Mouse (Mus musculus) intestine, embryonic 14.5 days (tissue): ENCODE measurements around the gene Slc35d2. TPM values are rescaled to one million over a fixed set of nuclear protein-coding genes. Genes with fewer than 3 reads are reported as not detected.

Source experiments
- ATAC-seq: fragments of 200-750 bp; cut with Nextera tagmentation; replicated peaks from 2 replicates; pipeline ENCODE4 v1.8.0; 2017; ENCODE audit warnings: low read depth, moderate number of reproducible peaks, moderate TSS enrichment, moderate library complexity; ENCODE audit not compliant: low FRiP score, low TSS enrichment
- DNase-seq: peaks from one replicate; pipeline ENCODE4 v3.0.0-alpha.2; 2018; ENCODE audit warnings: low spot score
- H3K27ac ChIP-seq: fragments of 300-500 bp; sonication (generic); 2 replicates; pipeline ENCODE4 v1.5.1; 2014; ENCODE audit warnings: low read depth, mild to moderate bottlenecking, control low read depth
- H3K27me3 ChIP-seq: fragments of 300-500 bp; sonication (generic); replicated peaks from 2 replicates; pipeline ENCODE4 v1.6.1; 2014; ENCODE audit warnings: low read length, control low read depth; ENCODE audit not compliant: control insufficient read depth, insufficient read depth
- H3K36me3 ChIP-seq: fragments of 300-500 bp; sonication (generic); 2 replicates; pipeline ENCODE4 v1.6.1; 2014; ENCODE audit warnings: low read length, control low read depth; ENCODE audit not compliant: control insufficient read depth, insufficient read depth
- H3K4me1 ChIP-seq: fragments of 300-500 bp; sonication (generic); replicated peaks from 2 replicates; pipeline ENCODE4 v1.6.1; 2014; ENCODE audit warnings: low read length, control low read depth, mixed read lengths; ENCODE audit not compliant: control insufficient read depth, insufficient read depth
- H3K4me2 ChIP-seq: fragments of 300-500 bp; sonication (generic); 2 replicates; pipeline ENCODE4 v1.6.1; 2014; ENCODE audit warnings: low read length
- H3K4me3 ChIP-seq: fragments of 300-500 bp; sonication (generic); 2 replicates; pipeline ENCODE4 v1.5.1; 2014; ENCODE audit warnings: low read depth, low read length, control low read depth, mixed read lengths
- H3K9ac ChIP-seq: fragments of 300-500 bp; sonication (generic); 2 replicates; pipeline ENCODE4 v1.6.1; 2014; ENCODE audit warnings: mild to moderate bottlenecking, low read length
- H3K9me3 ChIP-seq: fragments of 300-500 bp; sonication (generic); 2 replicates; pipeline ENCODE4 v1.6.1; 2016; ENCODE audit warnings: low read length, control low read depth; ENCODE audit not compliant: control insufficient read depth
- WGBS: fragments of 180-500 bp; shearing (Covaris S2); extraction: QIAGEN DNeasy Blood & Tissue Kit; methylation state at CpG from one replicate; pipeline ENCODE4 v1.1.7; 2014; 5-methylcytosine and 5-hydroxymethylcytosine counted together
- polyA plus RNA-seq: library from polyadenylated mRNA; unstranded; fragments of >200 nt; fragmentation: Nextera tagmentation; extraction: Ambion mirVana; gene quantifications from 2 replicates; pipeline ENCODE4 v1.2.1, GENCODE M21; 2014

The Slc35d2 gene
- polyA plus RNA-seq, 1 experiment from 2014 or later = 3.3 TPM

DNA sequence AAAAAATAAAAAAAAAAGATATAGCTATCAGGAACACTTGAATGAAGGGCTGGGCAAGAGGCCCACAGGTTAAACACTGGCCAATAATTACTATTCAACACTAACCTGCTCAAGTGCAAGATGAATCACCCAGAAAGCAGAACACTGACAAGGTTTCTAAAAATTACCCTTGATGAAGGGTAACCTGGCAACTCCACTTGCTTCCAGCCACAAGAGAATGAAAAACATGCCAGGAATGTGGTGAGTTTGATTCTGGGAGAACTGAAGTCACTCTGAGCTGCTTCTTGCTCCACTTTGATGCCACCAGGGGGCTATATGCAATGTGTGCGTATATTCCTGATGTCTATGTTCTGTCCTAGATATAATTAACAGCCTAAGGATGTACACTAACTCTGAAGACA is 26.0 kb upstream of the Slc35d2 start:
- H3K9me3 ChIP-seq = no peaks in the 10 kb centered on the region
- WGBS = 21% methylated on average over 1 of the region's 1 CpGs
- no peak overlapping the region for H3K4me3 ChIP-seq
- DNase-seq = no peak
- no peak overlapping the region for H3K4me2 ChIP-seq
- ATAC-seq = no peak
- H3K27me3 ChIP-seq = no peaks in the 10 kb centered on the region
- peaks cover 3% of the 10 kb centered on the region; the same call in 1 of the 2 replicates for H3K4me1 ChIP-seq
- H3K9ac ChIP-seq = no peak overlapping the region
- H3K27ac ChIP-seq = no peak overlapping the region
- H3K36me3 ChIP-seq = no peaks in the 10 kb centered on the region

DNA sequence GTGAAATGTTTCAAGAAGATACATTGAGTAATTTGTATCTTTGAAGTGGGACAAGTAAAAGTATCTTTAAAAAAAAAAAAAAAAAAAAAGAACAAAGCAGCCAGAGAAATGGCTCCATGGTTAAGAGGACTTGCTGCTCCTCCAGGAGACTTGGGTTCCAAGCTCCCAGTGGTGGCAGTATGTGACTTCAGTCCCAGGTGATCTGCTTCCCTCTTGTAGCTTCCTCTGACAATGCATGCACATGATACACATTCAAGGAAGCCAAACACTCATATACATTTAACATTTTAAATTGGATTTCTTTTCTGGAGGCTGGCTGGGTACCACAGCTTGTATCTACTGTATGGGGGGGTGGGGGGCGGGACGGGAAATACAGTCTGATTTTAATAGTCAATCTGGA is 25.5 kb upstream of the Slc35d2 start:
- Histone ChIP-seq H3K4me2 (no peak overlapping the region), H3K27ac (no peak overlapping the region), H3K9me3 (no peaks in the 10 kb centered on the region), H3K9ac (no peak overlapping the region), H3K4me1 (peaks cover 3% of the 10 kb centered on the region; the same call in 1 of the 2 replicates), H3K4me3 (no peak overlapping the region), H3K27me3 (no peaks in the 10 kb centered on the region), H3K36me3 (no peaks in the 10 kb centered on the region)
- 58% methylated on average over 2 of the region's 2 CpGs for WGBS
- no peak for DNase-seq
- no peak for ATAC-seq

DNA sequence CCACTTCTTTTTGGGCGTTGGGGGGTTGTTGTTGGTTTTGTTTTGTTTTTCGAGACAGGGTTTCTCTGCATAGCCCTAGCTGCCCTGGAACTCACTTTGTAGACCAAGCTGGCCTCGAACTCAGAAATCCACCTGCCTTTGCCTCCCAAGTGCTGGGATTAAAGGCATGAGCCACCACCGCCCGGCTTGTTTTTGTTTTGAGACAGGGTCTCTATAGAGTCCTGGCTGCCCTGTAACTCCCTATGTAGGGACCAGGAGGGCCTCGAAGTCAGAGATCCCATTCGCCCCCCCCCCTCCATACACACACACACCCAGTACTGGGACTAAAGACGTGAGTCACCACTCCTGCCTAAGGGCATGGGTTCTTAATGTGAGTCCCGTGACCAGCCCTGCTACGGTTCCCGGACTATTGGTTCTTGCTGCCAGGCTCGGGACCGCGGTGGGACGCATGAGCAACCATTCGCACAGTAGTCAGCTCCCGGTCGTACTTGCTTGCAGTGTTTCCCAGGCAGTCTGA is 24.6 kb upstream of the Slc35d2 start:
- Histone ChIP-seq H3K27ac (peak overlapping the region; percentile 33; the same call in 1 of the 2 replicates), H3K36me3 (no peaks in the 10 kb centered on the region), H3K27me3 (no peaks in the 10 kb centered on the region), H3K4me3 (peak overlapping the region; percentile 91), H3K9ac (0 out of 2 replicates have a peak overlapping the region, but pooled peaks have one; percentile 20), H3K4me1 (peaks cover 3% of the 10 kb centered on the region; the same call in 1 of the 2 replicates), H3K4me2 (peak overlapping the region; percentile 79), H3K9me3 (no peaks in the 10 kb centered on the region)
- ATAC-seq (peak; percentile 58), DNase-seq (no peak)
- WGBS = under 1% methylated on average over 18 of the region's 18 CpGs

DNA sequence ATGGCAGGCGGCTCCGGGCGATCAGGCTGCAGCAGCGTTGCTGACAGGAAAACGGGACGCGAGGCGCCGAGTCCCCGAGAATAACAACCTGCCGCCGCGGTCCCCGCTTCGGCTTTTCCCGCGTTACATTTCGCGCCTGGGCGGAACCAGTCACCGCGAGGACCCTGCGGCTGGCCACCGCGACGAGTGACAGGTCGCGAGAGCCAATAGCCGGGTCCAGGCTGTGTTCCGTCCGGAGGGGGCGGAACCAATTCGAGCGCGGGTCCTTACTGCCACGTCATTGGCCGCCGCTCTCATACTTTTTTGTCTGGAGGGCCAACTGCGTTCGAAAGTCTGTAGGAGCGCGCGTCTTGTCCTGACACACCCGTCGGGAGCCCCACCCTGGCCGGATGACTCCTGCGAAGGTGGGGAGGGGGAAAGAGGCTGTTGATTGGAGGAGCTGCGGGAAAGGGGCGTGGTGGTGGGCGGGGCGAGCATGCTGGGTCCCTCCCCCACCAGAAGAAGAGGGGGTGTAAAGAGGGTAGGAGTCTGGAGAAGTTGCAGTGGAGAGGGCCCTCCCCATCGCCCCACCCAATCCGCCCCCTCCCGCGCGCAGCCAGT is 24.0 kb upstream of the Slc35d2 start, which contains the start of gene Zfp367:
TSS of gene Zfp367 (minus strand) at position 120 of the 600 bp plus-strand sequence.
- H3K9ac ChIP-seq = peak within 1 kb of the TSS; percentile 84
- 2% methylated on average over 54 of the region's 56 CpGs for WGBS
- ATAC-seq (peak; percentile 97), DNase-seq (peak; percentile 96)
- no peaks in the 10 kb centered on the region for H3K36me3 ChIP-seq
- H3K27me3 ChIP-seq = no peaks in the 10 kb centered on the region
- peaks cover 3% of the 10 kb centered on the region; the same call in 1 of the 2 replicates for H3K4me1 ChIP-seq
- peak within 1 kb of the TSS; percentile 91 for H3K4me3 ChIP-seq
- H3K4me2 ChIP-seq = peak within 1 kb of the TSS; percentile 79
- no peaks in the 10 kb centered on the region for H3K9me3 ChIP-seq
- H3K27ac ChIP-seq = peak within 1 kb of the TSS; percentile 94

DNA sequence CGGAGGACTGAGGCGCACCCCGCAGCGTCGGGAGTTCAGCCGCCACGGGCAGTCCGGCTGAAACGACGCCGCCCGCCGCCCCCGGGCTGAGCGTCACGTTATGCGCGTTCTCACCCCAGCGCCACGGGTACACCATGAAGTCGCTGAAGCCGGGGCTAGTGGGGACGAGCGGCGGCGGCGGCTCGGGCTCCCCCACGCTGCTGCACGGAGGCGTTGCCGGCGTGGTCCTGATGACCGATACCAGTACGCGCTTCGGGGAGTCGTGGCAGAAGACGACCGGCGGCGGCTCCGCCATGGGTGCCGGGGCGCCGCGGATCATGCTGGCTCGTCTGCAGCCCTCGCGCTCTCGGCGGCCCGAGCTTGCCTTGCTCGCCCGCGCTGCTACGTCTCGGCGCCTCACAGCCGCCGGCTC is 23.5 kb upstream of the Slc35d2 start:
- peak; percentile 29 for ATAC-seq
- Histone ChIP-seq H3K9me3 (no peaks in the 10 kb centered on the region), H3K4me3 (peak overlapping the region; percentile 91), H3K9ac (peak overlapping the region; percentile 84), H3K27me3 (no peaks in the 10 kb centered on the region), H3K4me1 (peaks cover 3% of the 10 kb centered on the region; the same call in 1 of the 2 replicates), H3K27ac (peak overlapping the region; percentile 94), H3K4me2 (peak overlapping the region; percentile 79), H3K36me3 (no peaks in the 10 kb centered on the region)
- WGBS = under 1% methylated on average over 57 of the region's 61 CpGs
- DNase-seq = no peak

DNA sequence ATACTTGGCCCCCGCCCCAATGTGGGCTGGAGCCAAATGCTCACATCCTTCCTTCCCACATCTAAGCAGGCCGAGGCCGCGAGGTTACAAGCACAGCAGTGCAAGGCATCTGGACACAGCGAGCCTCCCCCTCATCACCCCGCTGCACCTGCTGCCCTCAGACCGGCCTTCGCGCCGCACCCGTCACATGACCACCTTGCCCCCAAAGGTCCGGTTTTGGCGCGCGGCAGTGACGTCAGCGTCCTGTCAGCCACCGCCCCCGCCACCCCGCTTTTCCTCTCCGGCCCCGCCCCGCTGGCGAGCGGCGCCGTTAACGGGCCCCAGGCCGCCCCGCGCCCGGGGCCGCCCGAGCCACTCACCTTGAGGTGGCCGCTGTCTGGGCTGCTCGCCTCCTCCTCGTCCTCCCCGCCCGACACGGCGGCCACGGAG is 23.1 kb upstream of the Slc35d2 start:
- peak; percentile 94 for DNase-seq
- Histone ChIP-seq H3K4me2 (peak overlapping the region; percentile 79), H3K27me3 (no peaks in the 10 kb centered on the region), H3K4me3 (peak overlapping the region; percentile 91), H3K36me3 (no peaks in the 10 kb centered on the region), H3K4me1 (peaks cover 3% of the 10 kb centered on the region; the same call in 1 of the 2 replicates), H3K9me3 (no peaks in the 10 kb centered on the region), H3K27ac (peak overlapping the region; percentile 94), H3K9ac (peak overlapping the region; percentile 84)
- ATAC-seq = peak; percentile 52
- 2% methylated on average over 30 of the region's 42 CpGs for WGBS

DNA sequence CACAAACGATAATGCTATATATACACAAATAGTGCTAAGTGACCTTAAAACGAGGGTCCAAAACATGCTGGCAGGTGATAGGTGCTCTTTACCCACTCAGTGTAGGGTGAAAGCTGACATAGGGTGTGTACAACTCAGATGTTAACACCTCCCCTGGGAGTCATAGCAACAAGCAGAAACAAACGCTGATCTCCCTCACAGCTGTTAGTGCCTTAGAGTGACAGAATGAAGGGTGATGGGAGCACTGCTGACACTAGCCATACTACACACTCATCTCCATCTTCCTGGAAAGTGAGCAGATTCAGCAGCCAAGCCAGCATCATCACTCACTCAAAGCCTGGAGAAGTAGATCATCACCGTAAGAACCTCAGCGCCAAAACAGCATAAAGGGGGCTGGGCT is 21.0 kb upstream of the Slc35d2 start:
- ATAC-seq (no peak), DNase-seq (no peak)
- Histone ChIP-seq H3K27me3 (no peaks in the 10 kb centered on the region), H3K9ac (no peak overlapping the region), H3K36me3 (no peaks in the 10 kb centered on the region), H3K9me3 (no peaks in the 10 kb centered on the region), H3K27ac (no peak overlapping the region), H3K4me3 (no peak overlapping the region), H3K4me1 (peaks cover 3% of the 10 kb centered on the region; the same call in 1 of the 2 replicates), H3K4me2 (no peak overlapping the region; the same call in 1 of the 2 replicates)
- 65% methylated on average over 5 of the region's 5 CpGs for WGBS

DNA sequence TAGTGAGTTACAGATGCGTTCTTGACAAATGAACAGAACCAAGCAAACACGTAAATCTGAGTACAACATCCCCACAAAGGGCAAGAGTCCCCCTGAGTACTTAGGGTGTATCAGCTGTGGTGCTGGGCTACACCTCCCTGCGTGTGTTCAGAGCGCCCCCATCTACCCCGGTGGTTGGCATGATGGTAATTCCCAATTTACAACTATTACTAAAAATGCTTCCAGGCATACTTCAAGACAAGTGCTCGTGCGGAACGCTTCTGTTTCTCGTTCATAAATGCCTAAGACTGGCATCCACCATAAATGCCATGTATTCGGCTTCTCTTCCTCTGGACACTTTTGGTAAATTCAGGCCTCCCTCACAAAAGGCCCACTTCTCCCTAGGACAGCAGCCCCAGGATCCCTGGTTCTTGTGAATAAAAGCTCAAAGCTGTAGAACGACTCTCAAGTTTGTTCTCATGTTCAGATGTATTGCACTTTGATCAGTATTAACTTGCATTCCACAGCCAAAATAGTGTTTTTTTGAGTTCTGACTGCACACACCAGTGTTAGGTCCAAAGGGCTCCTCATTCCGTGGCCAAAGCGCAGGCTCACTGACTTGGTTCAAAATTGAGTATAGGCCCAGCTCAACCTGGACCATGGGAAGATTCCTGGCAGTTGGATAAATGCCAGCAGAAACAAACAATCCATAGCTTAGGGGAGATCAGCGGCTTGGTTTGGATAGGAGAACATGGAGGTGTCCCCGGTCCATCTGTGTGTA is 628 bp upstream of the Slc35d2 start:
- Histone ChIP-seq H3K4me2 (peak overlapping the region; percentile 82), H3K4me3 (peak overlapping the region; percentile 59), H3K9me3 (no peaks in the 10 kb centered on the region), H3K4me1 (no peaks in the 10 kb centered on the region), H3K9ac (peak overlapping the region; percentile 66), H3K27ac (no peak overlapping the region; the same call in 1 of the 2 replicates), H3K27me3 (no peaks in the 10 kb centered on the region), H3K36me3 (peaks cover 13% of the 10 kb centered on the region)
- DNase-seq = no peak
- ATAC-seq = peak; percentile 66; the same call in 1 of the 2 replicates
- 40% methylated on average over 15 of the region's 15 CpGs for WGBS
